Mouse (Mus musculus): ENCODE measurements around the gene Gm17482. TPM values are rescaled to one million over a fixed set of nuclear protein-coding genes. Genes with fewer than 3 reads are reported as not detected.

Gene Gm17482
- total RNA-seq, 2 experiments from 2014 or later, result not detected

GRCm38 (mm10) chr6:115245500-115246058 is 18.4 kb downstream of the Gm17482 start:
- no peak for DNase-seq (ENCODE audit: low spot score in 2 of 2)

DNA sequence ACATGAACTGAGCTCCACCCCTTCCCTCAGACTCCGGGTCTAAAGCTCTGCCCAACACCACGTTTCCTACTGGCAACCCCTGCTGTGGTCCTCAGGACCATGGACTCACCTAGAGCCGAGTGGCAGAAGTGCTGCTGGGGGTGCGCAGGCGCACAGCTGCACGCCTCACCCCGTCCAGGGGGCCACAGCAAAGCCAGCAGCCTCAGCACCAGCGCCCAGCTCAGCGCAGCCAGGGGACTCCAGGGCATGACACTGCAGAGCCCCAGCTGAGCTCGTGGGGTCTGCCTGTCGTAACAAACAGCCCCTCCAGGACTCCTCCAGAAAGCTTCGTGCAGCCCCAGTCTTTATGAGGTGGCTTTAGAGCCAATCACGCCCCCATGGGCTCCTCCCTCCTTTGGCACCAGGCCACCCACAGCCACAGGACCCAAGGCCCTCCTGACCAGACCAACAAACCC is 24.4 kb downstream of the Gm17482 start:
- DNase-seq (ENCODE audit: low spot score in 2 of 2), result no peak

DNA sequence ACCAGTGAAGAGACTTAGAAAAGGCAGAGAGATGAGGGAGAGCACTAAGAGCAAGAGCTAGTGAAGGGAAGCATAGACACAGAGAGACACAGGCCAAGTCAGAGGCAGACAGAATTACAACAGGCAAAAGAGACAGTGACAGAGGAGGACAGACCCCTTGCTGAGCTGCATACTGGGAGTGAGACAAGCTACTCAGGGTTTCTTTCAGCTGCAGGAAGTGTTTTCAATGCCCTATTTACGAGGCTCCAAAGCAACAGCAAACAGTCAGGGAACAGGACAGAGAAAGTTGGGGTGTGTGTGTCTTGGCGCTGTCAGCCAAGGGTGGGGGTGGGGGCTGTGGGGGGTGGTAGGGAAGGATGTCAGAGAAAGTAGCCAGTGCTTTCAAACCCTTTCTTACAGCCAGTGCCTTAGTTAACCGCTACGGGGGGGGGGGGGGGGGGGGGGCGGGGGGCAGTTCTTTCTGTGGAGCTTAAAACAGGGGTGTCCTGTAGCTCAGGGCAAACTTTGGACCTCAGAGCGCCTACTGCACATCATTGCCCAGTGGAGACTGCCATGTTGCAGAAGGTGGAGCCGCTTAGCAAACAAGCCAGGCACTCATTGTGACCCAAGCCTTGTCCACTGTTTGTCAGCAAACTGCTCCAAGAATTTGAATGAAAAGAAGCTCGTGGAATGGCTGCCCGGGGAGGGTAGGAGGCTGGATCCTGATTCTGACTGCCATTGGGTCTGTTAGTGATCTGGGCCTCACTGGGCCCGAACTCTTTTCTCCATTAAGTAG is 25.1 kb downstream of the Gm17482 start, which contains the start of gene Timp4:
Gene Timp4 (minus strand): TSS at position 107 of the 775 bp plus-strand sequence.
- no peak for DNase-seq (ENCODE audit: low spot score in 2 of 2)

DNA sequence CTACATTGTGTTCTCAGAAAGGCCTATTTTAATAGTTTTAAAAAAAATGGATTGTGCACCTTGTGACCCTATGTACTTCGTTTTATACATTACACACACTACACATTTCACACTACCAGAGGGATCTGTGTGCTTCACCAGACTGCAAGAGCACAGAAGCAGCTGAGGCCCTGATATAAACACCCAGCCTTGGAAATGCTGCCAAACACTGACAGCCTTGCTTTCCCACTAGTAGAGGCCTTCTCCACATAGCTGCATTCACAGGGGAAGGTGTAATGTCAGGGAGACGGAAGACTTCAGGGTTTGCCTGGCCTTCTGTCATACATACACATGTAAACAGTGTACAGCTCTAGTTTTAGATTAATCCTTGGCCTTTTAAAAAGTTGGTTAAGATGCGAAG is 28.0 kb downstream of the Gm17482 start:
- DNase-seq (ENCODE audit: low spot score in 2 of 2), result no peak

GRCm38 (mm10) chr6:115260507-115260906 is 33.4 kb downstream of the Gm17482 start:
- DNase-seq (ENCODE audit: low spot score in 2 of 2), result no peak

GRCm38 (mm10) chr6:115266791-115267190 is 39.6 kb downstream of the Gm17482 start:
- DNase-seq (ENCODE audit: low spot score in 2 of 2), result no peak

DNA sequence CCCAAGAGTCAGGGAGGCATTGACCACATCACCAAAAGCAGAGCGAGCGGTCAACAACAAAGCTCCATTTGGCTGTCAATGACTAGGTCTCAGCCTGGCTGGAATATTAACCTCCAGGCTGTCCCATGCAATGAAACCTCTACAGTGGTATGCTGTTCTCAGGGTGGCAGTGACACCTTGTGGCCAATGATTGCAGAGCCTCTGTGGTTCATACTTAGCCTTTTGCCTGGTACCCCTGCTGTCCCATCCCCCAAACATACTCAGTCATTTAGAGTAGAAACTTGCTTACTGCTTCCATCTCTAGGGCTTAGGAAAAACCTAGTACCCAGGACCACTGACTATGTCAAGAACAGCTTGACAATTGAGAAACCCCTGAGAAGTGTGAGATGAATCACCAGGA is 40.8 kb downstream of the Gm17482 start:
- DNase-seq (ENCODE audit: low spot score in 2 of 2), result peak; percentile 41 to 59

- no peak for DNase-seq (ENCODE audit: low spot score in 2 of 2)
Measured at GRCm38 (mm10) chr6:115268551-115269385, 41.6 kb downstream of the Gm17482 start.

GRCm38 (mm10) chr6:115269561-115269960 is 42.4 kb downstream of the Gm17482 start:
- DNase-seq (ENCODE audit: low spot score in 2 of 2), result no peak

GRCm38 (mm10) chr6:115270085-115270484 is 42.9 kb downstream of the Gm17482 start:
- no peak for DNase-seq (ENCODE audit: low spot score in 2 of 2)

- no peak for DNase-seq (ENCODE audit: low spot score in 2 of 2)
Measured at GRCm38 (mm10) chr6:115271326-115271725, 44.2 kb downstream of the Gm17482 start.

- peak in 1 of 2 experiments; percentile 26 for DNase-seq (ENCODE audit: low spot score in 2 of 2)
Measured at GRCm38 (mm10) chr6:115271866-115272271, 44.7 kb downstream of the Gm17482 start.

- no peak for DNase-seq (ENCODE audit: low spot score in 2 of 2)
Measured at GRCm38 (mm10) chr6:115273346-115273745, 46.2 kb downstream of the Gm17482 start.

DNA sequence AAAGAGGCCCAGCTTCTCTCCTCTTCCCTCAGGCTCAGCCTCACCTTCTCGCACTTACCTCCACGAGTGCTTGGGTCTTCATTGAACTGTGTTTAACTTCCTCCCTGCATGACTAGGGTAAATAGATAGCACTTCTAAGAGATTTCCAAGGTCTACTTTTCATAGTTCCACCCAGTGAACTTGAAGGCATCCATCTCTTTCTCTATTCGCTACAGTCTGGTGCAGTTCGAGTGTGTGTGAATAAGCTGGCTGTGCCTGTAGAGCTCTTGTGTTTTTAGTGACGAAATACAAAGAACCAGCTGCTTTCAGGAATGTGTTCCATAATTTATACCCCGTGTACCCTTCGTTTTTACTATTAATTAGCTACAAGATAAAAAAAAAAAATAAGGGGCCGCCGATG is 47.6 kb downstream of the Gm17482 start:
- DNase-seq (ENCODE audit: low spot score in 2 of 2), result no peak

GRCm38 (mm10) chr6:115275116-115275815 is 48.1 kb downstream of the Gm17482 start:
- no peak for DNase-seq (ENCODE audit: low spot score in 2 of 2)

DNA sequence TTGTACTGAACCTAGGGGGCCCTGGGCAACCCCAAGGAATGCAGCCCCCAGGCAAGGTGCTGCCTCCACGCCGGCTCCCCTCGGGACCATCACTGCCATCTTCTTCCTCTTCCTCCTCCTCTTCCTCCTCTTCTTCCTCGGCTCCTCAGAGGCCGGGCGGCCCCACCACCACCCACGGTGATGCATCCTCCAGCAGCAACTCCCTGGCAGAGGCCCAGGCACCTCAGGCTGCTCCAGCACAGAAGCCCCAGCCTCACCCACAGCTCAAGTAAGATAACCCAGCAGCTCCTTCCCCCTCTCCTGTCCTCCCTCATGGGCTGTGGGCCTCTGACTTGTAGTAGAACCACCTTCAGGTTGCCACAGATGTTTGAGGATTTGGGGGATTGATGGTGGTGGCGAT is 50.9 kb downstream of the Gm17482 start:
- no peak for DNase-seq (ENCODE audit: low spot score in 2 of 2)

DNA sequence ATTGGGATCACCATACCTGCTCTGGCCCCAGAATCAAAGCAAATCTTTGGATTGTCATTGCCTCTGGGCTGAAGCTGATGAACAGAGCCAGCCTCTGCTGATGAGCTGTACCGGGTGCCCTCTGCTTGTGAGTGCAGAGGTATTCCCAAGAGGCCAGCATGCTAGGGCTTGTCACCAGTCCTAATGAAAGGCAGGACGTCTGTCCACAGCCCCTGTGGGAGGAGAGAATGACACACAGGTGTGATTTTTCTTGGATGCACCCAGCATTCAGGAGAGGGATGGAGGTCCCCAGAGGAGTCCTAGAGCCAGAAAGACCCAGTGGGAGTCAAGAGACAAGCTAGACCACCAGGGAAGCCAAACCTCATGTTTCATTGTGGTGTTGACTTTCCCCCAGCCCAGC is 52.5 kb downstream of the Gm17482 start:
- DNase-seq (ENCODE audit: low spot score in 2 of 2), result no peak

DNA sequence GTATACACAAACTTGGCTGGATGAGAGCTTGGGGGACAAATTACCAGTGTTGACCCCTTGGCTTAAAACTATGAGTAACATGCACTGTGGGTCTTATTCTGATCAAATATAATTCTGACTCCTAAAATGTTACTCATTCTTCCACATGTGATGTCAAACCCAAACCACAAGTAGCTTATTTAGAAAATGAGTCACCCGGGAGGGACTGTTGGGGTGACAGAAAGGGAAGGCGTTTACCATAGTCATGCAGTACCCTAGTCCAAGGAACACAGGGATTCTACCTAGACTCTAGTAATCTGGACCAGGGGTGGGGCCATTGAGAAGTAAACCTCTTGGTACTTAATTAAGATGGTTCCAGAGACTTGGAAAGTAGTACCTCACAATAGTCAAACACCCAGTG is 57.0 kb downstream of the Gm17482 start:
- DNase-seq (ENCODE audit: low spot score in 2 of 2), result no peak

DNA sequence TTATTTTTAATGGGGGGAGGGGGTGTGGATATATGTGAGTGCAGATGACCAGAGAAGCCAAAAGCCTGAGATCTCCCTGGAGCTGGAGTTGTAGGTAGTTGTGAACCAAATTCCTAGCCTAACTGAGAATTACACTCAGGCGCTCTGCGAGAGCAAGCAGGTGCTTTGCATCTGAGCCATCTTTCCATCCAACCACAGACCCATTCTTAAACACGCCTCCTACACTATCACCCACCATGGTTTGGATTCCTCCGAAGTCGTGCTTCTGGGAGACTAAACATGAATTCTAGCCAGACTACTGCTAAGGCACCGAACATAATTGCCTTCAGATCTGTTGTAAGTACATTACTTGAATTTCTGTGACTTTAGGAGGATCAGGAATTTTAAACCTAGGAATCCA is 59.3 kb downstream of the Gm17482 start:
- no peak for DNase-seq (ENCODE audit: low spot score in 2 of 2)

DNA sequence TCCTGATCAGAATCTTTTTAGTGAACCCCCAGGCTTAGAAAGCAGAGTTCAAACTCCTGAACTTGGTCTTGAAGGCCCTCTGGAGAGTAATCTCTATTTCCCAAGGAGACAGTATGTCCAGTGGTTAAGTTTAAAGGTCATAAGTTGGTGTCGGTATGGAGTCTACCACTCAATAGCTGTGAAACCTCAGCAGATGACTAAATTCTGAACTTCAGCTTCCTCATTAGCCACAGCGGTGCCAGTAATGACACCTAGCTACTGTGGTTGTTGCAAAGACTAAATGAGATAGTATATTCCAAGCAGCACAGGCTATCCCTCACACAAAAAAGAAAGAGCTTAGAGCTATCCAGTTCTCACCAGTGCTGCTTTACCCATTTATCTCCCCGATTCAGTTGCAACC is 61.1 kb downstream of the Gm17482 start:
- no peak for DNase-seq (ENCODE audit: low spot score in 2 of 2)

GRCm38 (mm10) chr6:115290561-115290960 is 63.4 kb downstream of the Gm17482 start:
- no peak for DNase-seq (ENCODE audit: low spot score in 2 of 2)

Measured in adrenal gland, postnatal 4 days (tissue).